Mouse (Mus musculus): ENCODE measurements around the gene Robo1. TPM values are rescaled to one million over a fixed set of nuclear protein-coding genes. Genes with fewer than 3 reads are reported as not detected.

Robo1 gene
- polyA plus RNA-seq, 1 experiment: 1.3 TPM

- DNase-seq (ENCODE audit: low read depth): no peak
These were observed 626.8 kb downstream of the Robo1 start for GRCm38 (mm10) chr16:72934908-72935307.

- no peak for DNase-seq (ENCODE audit: low read depth)
These were observed 629.1 kb downstream of the Robo1 start for GRCm38 (mm10) chr16:72937183-72937582.

DNA sequence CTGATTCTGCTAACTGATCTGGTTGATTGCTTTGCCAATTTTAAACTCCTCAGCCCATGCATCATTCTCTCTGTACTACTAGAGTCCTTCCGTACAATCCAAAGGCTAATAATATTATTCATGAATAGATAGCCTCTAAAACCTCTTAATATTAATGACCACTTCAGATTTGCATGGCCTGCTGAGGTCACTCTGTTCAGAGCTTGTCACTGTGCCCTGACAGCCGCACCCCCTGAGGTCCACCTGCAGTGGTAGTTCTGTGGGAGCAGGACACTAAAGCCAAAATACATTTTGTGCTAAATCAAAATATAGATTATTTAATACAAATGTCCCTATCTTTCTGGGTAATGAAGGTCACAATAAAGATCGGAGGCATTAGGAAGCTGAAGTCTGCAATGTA lies 631.8 kb downstream of the Robo1 start:
- DNase-seq (ENCODE audit: low read depth): no peak

GRCm38 (mm10) chr16:72940786-72941185 lies 632.7 kb downstream of the Robo1 start:
- no peak for DNase-seq (ENCODE audit: low read depth)

DNA sequence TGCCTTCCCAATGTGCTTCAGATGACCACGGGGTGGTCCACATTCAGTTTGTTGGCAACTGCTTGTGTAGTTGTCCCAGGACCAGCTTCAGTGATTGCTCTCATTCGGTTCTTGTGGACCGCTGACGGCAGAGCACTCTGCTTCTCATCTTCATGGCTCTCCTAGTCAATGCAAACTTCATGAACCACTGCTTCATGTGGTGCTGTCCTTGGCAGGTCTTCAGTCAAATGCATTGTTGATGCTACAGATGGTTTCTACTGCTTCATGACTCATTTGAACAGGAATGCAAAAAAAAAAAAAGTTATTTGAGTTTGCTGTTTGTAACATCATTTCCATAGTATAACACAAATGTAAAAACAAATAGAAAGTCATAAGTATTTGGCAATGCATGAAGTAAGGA lies 636.3 kb downstream of the Robo1 start:
- DNase-seq (ENCODE audit: low read depth): no peak

DNA sequence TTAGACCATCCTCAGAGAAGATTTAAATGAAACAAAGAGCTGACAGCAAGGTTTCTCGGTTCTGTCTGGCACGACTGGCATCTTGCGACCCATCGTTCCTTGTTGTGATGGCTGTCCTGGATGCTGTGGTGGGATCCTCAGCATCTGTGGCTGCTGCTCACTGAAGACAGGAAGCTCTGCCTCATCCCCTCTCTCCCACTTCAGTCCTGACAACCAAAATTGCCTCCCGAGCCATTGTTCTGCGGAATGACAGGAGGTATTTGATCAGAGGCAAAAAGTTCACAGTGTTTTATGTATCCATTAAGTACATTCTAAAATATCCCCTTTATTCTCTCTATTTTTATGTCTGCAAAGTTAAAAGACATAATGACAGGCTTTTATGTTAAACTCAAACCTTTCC lies 643.9 kb downstream of the Robo1 start:
- DNase-seq (ENCODE audit: low read depth): no peak

GRCm38 (mm10) chr16:72959018-72959702 lies 651.1 kb downstream of the Robo1 start:
- DNase-seq (ENCODE audit: low read depth): no peak

GRCm38 (mm10) chr16:72959823-72960222 lies 651.7 kb downstream of the Robo1 start:
- DNase-seq (ENCODE audit: low read depth): no peak

- DNase-seq (ENCODE audit: low read depth): no peak
These were observed 655.7 kb downstream of the Robo1 start for GRCm38 (mm10) chr16:72963782-72964181.

- no peak for DNase-seq (ENCODE audit: low read depth)
These were observed 659.4 kb downstream of the Robo1 start for GRCm38 (mm10) chr16:72967509-72967908.

GRCm38 (mm10) chr16:72969990-72970389 lies 661.9 kb downstream of the Robo1 start:
- no peak for DNase-seq (ENCODE audit: low read depth)

DNA sequence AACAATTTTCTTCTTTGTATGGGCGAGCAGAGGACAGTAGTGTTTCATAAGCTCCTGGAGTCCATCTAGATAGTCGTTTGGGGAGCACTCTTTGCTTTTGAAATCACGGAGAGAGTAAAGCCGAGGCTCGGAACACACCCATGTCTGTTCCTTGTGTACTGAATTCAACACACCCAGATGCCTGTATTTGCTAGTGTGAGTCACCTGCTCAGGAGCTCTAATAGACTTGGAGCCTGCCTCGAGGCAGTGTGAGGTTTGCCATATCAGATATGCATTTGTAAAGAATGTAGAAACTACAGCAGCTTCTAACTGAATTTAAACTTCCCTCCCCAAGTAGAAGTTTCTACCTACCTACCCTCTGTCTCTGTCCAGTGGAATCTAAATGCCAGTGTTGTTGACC lies 665.6 kb downstream of the Robo1 start:
- no peak for DNase-seq (ENCODE audit: low read depth)

GRCm38 (mm10) chr16:72974681-72975080 lies 666.6 kb downstream of the Robo1 start:
- DNase-seq (ENCODE audit: low read depth): no peak

- no peak for DNase-seq (ENCODE audit: low read depth)
These were observed 668.9 kb downstream of the Robo1 start for GRCm38 (mm10) chr16:72976849-72977576.

DNA sequence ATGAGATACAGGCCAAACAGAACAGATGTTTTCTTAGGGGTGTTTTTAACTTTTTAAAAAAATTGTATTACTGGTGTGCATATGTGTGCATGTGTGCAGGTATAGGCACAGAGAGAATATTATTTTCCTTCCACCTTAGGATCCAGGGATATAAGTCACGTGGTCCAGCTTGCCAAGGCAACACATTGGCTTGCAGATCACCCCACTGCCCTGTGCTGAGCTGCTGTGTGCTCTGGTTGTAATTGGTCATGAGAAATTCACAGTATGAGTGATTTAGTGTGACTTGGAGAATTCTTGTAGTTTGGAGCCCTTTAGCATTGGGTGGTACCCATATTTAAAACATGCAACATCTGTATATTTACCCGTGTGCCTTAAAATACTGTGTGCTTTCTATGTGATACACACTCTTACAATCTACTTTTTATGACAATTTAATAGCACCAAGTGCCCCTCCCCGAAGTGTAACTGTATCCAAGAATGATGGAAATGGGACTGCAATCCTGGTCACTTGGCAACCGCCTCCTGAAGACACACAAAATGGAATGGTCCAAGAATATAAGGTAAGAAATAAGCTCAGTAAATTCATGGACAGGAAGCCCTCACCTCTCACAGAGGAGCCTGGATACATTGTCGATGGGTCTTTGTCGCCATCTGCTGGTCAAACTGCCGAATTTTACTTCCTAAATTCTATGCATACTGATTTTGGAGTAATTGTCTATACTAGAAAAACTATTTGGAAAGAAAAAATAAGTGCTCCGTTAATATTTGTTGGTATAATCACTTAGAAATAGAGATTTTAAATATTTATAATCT lies 671.5 kb downstream of the Robo1 start:
- no peak for DNase-seq (ENCODE audit: low read depth)

- no peak for DNase-seq (ENCODE audit: low read depth)
These were observed 682.5 kb downstream of the Robo1 start for GRCm38 (mm10) chr16:72990376-72991167.

DNA sequence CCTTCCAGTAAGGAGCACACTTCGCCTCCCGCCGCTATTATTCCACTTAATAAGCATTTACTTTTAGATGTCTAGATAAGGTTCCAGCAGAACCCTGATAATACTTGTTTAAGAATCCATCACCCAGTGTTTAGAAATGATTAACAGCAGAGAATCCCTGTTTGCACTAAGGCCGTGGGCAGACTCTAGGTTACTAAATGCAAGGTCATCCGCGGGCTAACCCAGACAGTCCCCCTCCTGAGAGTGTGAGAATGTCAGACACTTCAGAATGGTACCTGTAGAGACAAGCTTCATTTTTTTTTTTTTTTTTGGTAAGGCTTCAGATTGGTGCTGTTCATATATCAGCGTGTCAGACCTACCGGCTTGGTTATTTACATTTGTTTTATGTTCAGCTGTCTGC lies 685.1 kb downstream of the Robo1 start:
- no peak for DNase-seq (ENCODE audit: low read depth)

DNA sequence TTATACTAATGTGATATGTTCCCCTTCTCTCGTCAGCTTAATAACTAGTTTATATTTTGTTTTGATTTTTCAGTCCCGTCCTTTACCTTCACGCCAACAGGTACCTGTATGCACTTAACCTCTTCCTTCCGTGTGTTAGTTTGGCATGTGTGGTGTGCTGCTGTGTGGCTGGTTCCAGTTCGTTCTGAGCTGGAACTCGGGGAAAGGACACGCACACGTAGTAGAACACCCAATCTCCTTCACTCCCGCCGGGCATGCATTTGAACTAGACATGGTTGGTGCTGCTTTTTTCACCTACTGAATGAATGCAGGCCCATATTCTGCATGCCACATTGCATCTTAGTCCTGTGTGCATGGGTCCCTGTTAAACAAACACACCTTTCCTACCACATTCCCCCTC lies 685.5 kb downstream of the Robo1 start:
- no peak for DNase-seq (ENCODE audit: low read depth)

- no peak for DNase-seq (ENCODE audit: low read depth)
These were observed 687.3 kb downstream of the Robo1 start for GRCm38 (mm10) chr16:72995251-72995954.

- DNase-seq (ENCODE audit: low read depth): no peak
These were observed 687.9 kb downstream of the Robo1 start for GRCm38 (mm10) chr16:72995955-72996535.

GRCm38 (mm10) chr16:72998677-72999076 lies 690.6 kb downstream of the Robo1 start:
- peak; percentile 69 for DNase-seq (ENCODE audit: low read depth)
